ENCODE assay signal across 8 mouse cellular contexts in genomic region chr5:115193226-115193625, GRCm38 (mm10). TPM values are rescaled to one million over a fixed set of nuclear protein-coding genes. Genes with fewer than 3 reads are reported as not detected.
DNase-seq lines count a peak whose midpoint lies in the region; ATAC-seq and TF ChIP-seq lines count a peak whose summit lies in the region.

No protein-coding gene starts in this region.

- peaks cover 6% of the 10 kb centered on the region; the same call in 1 of the 2 replicates for H3K27me3 ChIP-seq in forebrain, embryonic 16.5 days (replicated peaks; ENCODE audit: control insufficient read depth, insufficient read depth, low read length)
- peaks cover 25% of the 10 kb centered on the region for H3K27me3 ChIP-seq in hindbrain, embryonic 15.5 days
- peaks cover 39% of the 10 kb centered on the region for H3K27me3 ChIP-seq in midbrain, embryonic 15.5 days (replicated peaks)
- H3K27me3 ChIP-seq in stomach, embryonic 14.5 days (ENCODE audit: control insufficient read depth, insufficient read depth, low read length) = peaks cover 26% of the 10 kb centered on the region

- DNase-seq in Muller cell, postnatal 12 days (ENCODE audit: inconsistent ontology term) = peak; percentile 77
- DNase-seq in brain, embryonic 14.5 days (ENCODE audit: low read depth) = peak; percentile 42
- DNase-seq in liver = peak; percentile 41
- no peak for DNase-seq in layer of hippocampus, adult 9-11 months

- H3K4me3 ChIP-seq in forebrain, embryonic 16.5 days (replicated peaks; ENCODE audit: low read length) = peak overlapping the region; percentile 64
- peak overlapping the region; percentile 65 for H3K4me3 ChIP-seq in hindbrain, embryonic 15.5 days
- peak overlapping the region; percentile 59 for H3K4me3 ChIP-seq in midbrain, embryonic 15.5 days
- H3K4me3 ChIP-seq in stomach, embryonic 14.5 days (ENCODE audit: low read depth, low read length) = peak overlapping the region; percentile 59

- ATAC-seq in forebrain, embryonic 16.5 days = peak; percentile 16; the same call in 1 of the 2 replicates
- 0 out of 2 replicates have a peak, but pooled peaks have one; percentile 4 for ATAC-seq in hindbrain, embryonic 15.5 days (ENCODE audit: low FRiP score, low read depth)
- peak; percentile 29; the same call in 1 of the 2 replicates for ATAC-seq in midbrain, embryonic 15.5 days (replicated peaks)
- ATAC-seq in stomach, embryonic 14.5 days (ENCODE audit: insufficient number of reproducible peaks, insufficient read depth, low FRiP score, low read depth) = peak; percentile 19; the same call in 1 of the 2 replicates

- 1% methylated on average over 32 of the region's 34 CpGs for WGBS in forebrain, embryonic 16.5 days
- WGBS in hindbrain, embryonic 15.5 days = under 1% methylated on average over 30 of the region's 34 CpGs
- under 1% methylated on average over 34 of the region's 34 CpGs for WGBS in midbrain, embryonic 15.5 days
- under 1% methylated on average over 34 of the region's 34 CpGs for WGBS in stomach, embryonic 14.5 days

- peak overlapping the region; percentile 73 for H3K9ac ChIP-seq in forebrain, embryonic 16.5 days (replicated peaks; ENCODE audit: low read depth, low read length)
- H3K9ac ChIP-seq in hindbrain, embryonic 15.5 days = peak overlapping the region; percentile 81
- H3K9ac ChIP-seq in midbrain, embryonic 15.5 days = peak overlapping the region; percentile 57
- H3K9ac ChIP-seq in stomach, embryonic 14.5 days (replicated peaks; ENCODE audit: low read depth, low read length) = 0 out of 2 replicates have a peak overlapping the region, but pooled peaks have one; percentile 36

- TF ChIP-seq POLR2A in brain, embryonic 14.5 days (IDR thresholded peaks at IDR 0.05; ENCODE audit: borderline replicate concordance, extremely low read depth, insufficient read depth, insufficient read length, poor library complexity, severe bottlenecking) = no peak

- no peak for TF ChIP-seq CTCF in brain, embryonic 14.5 days (IDR thresholded peaks at IDR 0.05; ENCODE audit: borderline replicate concordance, extremely low read depth, insufficient read depth, insufficient read length)

- H3K9me3 ChIP-seq in forebrain, embryonic 16.5 days (ENCODE audit: control insufficient read depth, low read length) = no peaks in the 10 kb centered on the region
- H3K9me3 ChIP-seq in hindbrain, embryonic 15.5 days = no peaks in the 10 kb centered on the region
- H3K9me3 ChIP-seq in midbrain, embryonic 15.5 days = no peaks in the 10 kb centered on the region
- H3K9me3 ChIP-seq in stomach, embryonic 14.5 days (ENCODE audit: control insufficient read depth, low read depth, low read length) = no peaks in the 10 kb centered on the region

- peaks cover 27% of the 10 kb centered on the region for H3K4me1 ChIP-seq in forebrain, embryonic 16.5 days (replicated peaks; ENCODE audit: control insufficient read depth, insufficient read depth, low read length)
- H3K4me1 ChIP-seq in hindbrain, embryonic 15.5 days (replicated peaks) = peaks cover 34% of the 10 kb centered on the region
- peaks cover 29% of the 10 kb centered on the region for H3K4me1 ChIP-seq in midbrain, embryonic 15.5 days
- H3K4me1 ChIP-seq in stomach, embryonic 14.5 days (ENCODE audit: control insufficient read depth, insufficient read depth, low read length) = peaks cover 19% of the 10 kb centered on the region; the same call in 1 of the 2 replicates

- no peak overlapping the region for H3K27ac ChIP-seq in forebrain, embryonic 16.5 days (ENCODE audit: low read length)
- peak overlapping the region; percentile 67; the same call in 1 of the 2 replicates for H3K27ac ChIP-seq in hindbrain, embryonic 15.5 days (replicated peaks)
- H3K27ac ChIP-seq in midbrain, embryonic 15.5 days = no peak overlapping the region
- no peak overlapping the region for H3K27ac ChIP-seq in stomach, embryonic 14.5 days (ENCODE audit: low read length)

- no peaks in the 10 kb centered on the region for H3K36me3 ChIP-seq in forebrain, embryonic 16.5 days (ENCODE audit: control insufficient read depth, insufficient read depth)
- H3K36me3 ChIP-seq in hindbrain, embryonic 15.5 days = no peaks in the 10 kb centered on the region
- H3K36me3 ChIP-seq in midbrain, embryonic 15.5 days (replicated peaks) = no peaks in the 10 kb centered on the region
- H3K36me3 ChIP-seq in stomach, embryonic 14.5 days (ENCODE audit: control insufficient read depth, insufficient read depth, low read length) = no peaks in the 10 kb centered on the region

- H3K4me2 ChIP-seq in forebrain, embryonic 16.5 days (ENCODE audit: low read length) = peak overlapping the region; percentile 98
- H3K4me2 ChIP-seq in hindbrain, embryonic 15.5 days = peak overlapping the region; percentile 99
- peak overlapping the region; percentile 99 for H3K4me2 ChIP-seq in midbrain, embryonic 15.5 days
- H3K4me2 ChIP-seq in stomach, embryonic 14.5 days (replicated peaks; ENCODE audit: low read depth, low read length) = peak overlapping the region; percentile 100

RNA-seq across cellular contexts. Expression of gene Cabp1, which starts 1.0 kb away (rescaled TPM):
- polyA plus RNA-seq in brain, embryonic 14.5 days (2012; rRNA removed) = 28.6 and 32.9 TPM in 2 replicates
- 8.3 and 9.2 TPM in 2 replicates for polyA plus RNA-seq in forebrain, embryonic 16.5 days (2015; fragmentation: Nextera tagmentation; extraction: Ambion mirVana)
- 11.2 and 14.2 TPM in 2 replicates for polyA plus RNA-seq in hindbrain, embryonic 15.5 days (2015; fragmentation: Nextera tagmentation; extraction: Ambion mirVana)
- 5.2 and 6.0 TPM in 2 replicates for polyA plus RNA-seq in midbrain, embryonic 15.5 days (2015; fragmentation: Nextera tagmentation; extraction: Ambion mirVana)
- polyA plus RNA-seq in stomach, embryonic 14.5 days (2014; fragmentation: Nextera tagmentation; extraction: Ambion mirVana) = 1.00 and 1.5 TPM in 2 replicates

RNA-seq across cellular contexts. Expression of gene Mlec, which starts 35.2 kb away (rescaled TPM):
- polyA plus RNA-seq in brain, embryonic 14.5 days (2012; rRNA removed) = 63.6 and 80.4 TPM in 2 replicates
- 19.3 and 21.1 TPM in 2 replicates for polyA plus RNA-seq in forebrain, embryonic 16.5 days (2015; fragmentation: Nextera tagmentation; extraction: Ambion mirVana)
- polyA plus RNA-seq in hindbrain, embryonic 15.5 days (2015; fragmentation: Nextera tagmentation; extraction: Ambion mirVana) = 30.6 and 33.6 TPM in 2 replicates
- polyA plus RNA-seq in midbrain, embryonic 15.5 days (2015; fragmentation: Nextera tagmentation; extraction: Ambion mirVana) = 28.9 and 29.8 TPM in 2 replicates
- polyA plus RNA-seq in stomach, embryonic 14.5 days (2014; fragmentation: Nextera tagmentation; extraction: Ambion mirVana) = 52.6 and 61.3 TPM in 2 replicates

RNA-seq across cellular contexts. Expression of gene Pop5, which starts 42.4 kb away (rescaled TPM):
- 57.0 and 82.5 TPM in 2 replicates for polyA plus RNA-seq in brain, embryonic 14.5 days (2012; rRNA removed)
- polyA plus RNA-seq in forebrain, embryonic 16.5 days (2015; fragmentation: Nextera tagmentation; extraction: Ambion mirVana) = 85.3 and 101 TPM in 2 replicates
- 102 TPM in 2 replicates for polyA plus RNA-seq in hindbrain, embryonic 15.5 days (2015; fragmentation: Nextera tagmentation; extraction: Ambion mirVana)
- polyA plus RNA-seq in midbrain, embryonic 15.5 days (2015; fragmentation: Nextera tagmentation; extraction: Ambion mirVana) = 93.6 and 94.4 TPM in 2 replicates
- polyA plus RNA-seq in stomach, embryonic 14.5 days (2014; fragmentation: Nextera tagmentation; extraction: Ambion mirVana) = 93.1 and 97.7 TPM in 2 replicates

RNA-seq across cellular contexts. Expression of gene Unc119b, which starts 58.5 kb away (rescaled TPM):
- polyA plus RNA-seq in brain, embryonic 14.5 days (2012; rRNA removed) = 49.7 and 55.0 TPM in 2 replicates
- polyA plus RNA-seq in forebrain, embryonic 16.5 days (2015; fragmentation: Nextera tagmentation; extraction: Ambion mirVana) = 35.3 and 39.8 TPM in 2 replicates
- polyA plus RNA-seq in hindbrain, embryonic 15.5 days (2015; fragmentation: Nextera tagmentation; extraction: Ambion mirVana) = 36.9 and 38.0 TPM in 2 replicates
- 35.1 and 38.2 TPM in 2 replicates for polyA plus RNA-seq in midbrain, embryonic 15.5 days (2015; fragmentation: Nextera tagmentation; extraction: Ambion mirVana)
- polyA plus RNA-seq in stomach, embryonic 14.5 days (2014; fragmentation: Nextera tagmentation; extraction: Ambion mirVana) = 26.3 and 27.3 TPM in 2 replicates
